Mouse (Mus musculus): ENCODE data around the gene Tmem132d. TPM values are rescaled to one million over a fixed set of nuclear protein-coding genes. Genes with fewer than 3 reads are reported as not detected.

Gene Tmem132d
- polyA plus RNA-seq, 1 experiment from 2014 or later, result 0.19 TPM

DNA sequence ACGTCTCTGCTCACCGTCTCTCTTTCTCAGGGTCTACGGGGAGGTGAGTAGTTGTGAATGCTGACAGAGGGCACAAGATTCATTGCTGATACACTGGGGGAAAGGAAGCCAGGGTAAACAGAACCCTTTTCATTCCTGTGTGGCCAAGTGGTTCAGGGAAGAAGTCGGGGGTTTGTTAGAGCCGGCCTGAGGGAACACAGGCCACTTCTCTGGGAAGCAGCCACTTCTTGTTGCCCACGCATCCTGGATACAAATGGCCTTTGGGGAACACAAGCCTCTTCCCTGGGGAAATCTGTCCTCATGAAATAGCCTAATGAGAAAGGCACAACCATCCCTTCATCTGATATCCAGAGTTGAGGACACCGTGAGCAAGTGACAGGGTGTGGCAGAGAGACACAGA is 96.0 kb downstream of the Tmem132d start:
- H3K36me3 ChIP-seq (ENCODE audit: control insufficient read depth, insufficient read depth, low read length), result no peaks in the 10 kb centered on the region
- WGBS, result 58% methylated on average over 7 of the region's 7 CpGs

DNA sequence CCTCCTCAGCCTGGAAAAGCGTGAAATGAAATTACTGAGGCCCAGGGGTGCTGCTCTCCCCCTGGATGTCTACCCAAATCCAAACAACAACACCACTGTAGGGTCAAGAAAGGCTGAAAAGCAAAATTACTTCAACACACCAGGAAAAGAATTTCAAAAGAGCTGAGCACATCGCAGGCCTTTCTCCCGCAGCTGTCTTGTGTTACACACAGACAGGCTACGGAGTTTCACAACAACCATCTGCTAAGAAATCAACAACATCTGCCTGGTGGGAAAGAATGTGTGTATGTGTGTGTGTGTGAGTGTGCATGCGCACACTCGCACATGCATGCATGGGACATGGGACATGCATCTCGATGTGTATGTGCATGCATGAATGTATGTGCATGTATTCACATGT is 100.1 kb downstream of the Tmem132d start:
- no peak overlapping the region for H3K4me3 ChIP-seq (ENCODE audit: low read depth, low read length)
- no peak overlapping the region for H3K9ac ChIP-seq (replicated peaks; ENCODE audit: low read depth, low read length)
- H3K27me3 ChIP-seq (ENCODE audit: control insufficient read depth, insufficient read depth, low read length), result no peaks in the 10 kb centered on the region
- WGBS, result 80% methylated on average over 7 of the region's 7 CpGs
- ATAC-seq (ENCODE audit: insufficient number of reproducible peaks, insufficient read depth, low FRiP score, low read depth), result no peak
- no peak overlapping the region for H3K27ac ChIP-seq (ENCODE audit: low read length)
- no peaks in the 10 kb centered on the region for H3K4me1 ChIP-seq (ENCODE audit: control insufficient read depth, insufficient read depth, low read length)
- no peaks in the 10 kb centered on the region for H3K9me3 ChIP-seq (ENCODE audit: control insufficient read depth, low read depth, low read length)
- no peak overlapping the region for H3K4me2 ChIP-seq (replicated peaks; ENCODE audit: low read depth, low read length)
- H3K36me3 ChIP-seq (ENCODE audit: control insufficient read depth, insufficient read depth, low read length), result no peaks in the 10 kb centered on the region

More for the DNA sequence above, 96.0 kb downstream of the Tmem132d start:
- ATAC-seq (ENCODE audit: insufficient number of reproducible peaks, insufficient read depth, low FRiP score, low read depth), result no peak
- Histone ChIP-seq H3K27me3 (ENCODE audit: control insufficient read depth, insufficient read depth, low read length) (no peaks in the 10 kb centered on the region), H3K4me1 (ENCODE audit: control insufficient read depth, insufficient read depth, low read length) (no peaks in the 10 kb centered on the region), H3K27ac (ENCODE audit: low read length) (no peak overlapping the region), H3K9ac (replicated peaks; ENCODE audit: low read depth, low read length) (no peak overlapping the region), H3K4me2 (replicated peaks; ENCODE audit: low read depth, low read length) (no peak overlapping the region), H3K9me3 (ENCODE audit: control insufficient read depth, low read depth, low read length) (no peaks in the 10 kb centered on the region), H3K4me3 (ENCODE audit: low read depth, low read length) (no peak overlapping the region)

GRCm38 (mm10) chr5:128330351-128330750 is 102.5 kb downstream of the Tmem132d start:
- no peak overlapping the region for H3K9ac ChIP-seq (replicated peaks; ENCODE audit: low read depth, low read length)
- 85% methylated on average over 8 of the region's 8 CpGs for WGBS
- ATAC-seq (ENCODE audit: insufficient number of reproducible peaks, insufficient read depth, low FRiP score, low read depth), result no peak
- H3K9me3 ChIP-seq (ENCODE audit: control insufficient read depth, low read depth, low read length), result no peaks in the 10 kb centered on the region
- H3K4me1 ChIP-seq (ENCODE audit: control insufficient read depth, insufficient read depth, low read length), result no peaks in the 10 kb centered on the region
- H3K27me3 ChIP-seq (ENCODE audit: control insufficient read depth, insufficient read depth, low read length), result no peaks in the 10 kb centered on the region
- H3K4me3 ChIP-seq (ENCODE audit: low read depth, low read length), result no peak overlapping the region
- H3K27ac ChIP-seq (ENCODE audit: low read length), result no peak overlapping the region
- H3K4me2 ChIP-seq (replicated peaks; ENCODE audit: low read depth, low read length), result no peak overlapping the region
- no peaks in the 10 kb centered on the region for H3K36me3 ChIP-seq (ENCODE audit: control insufficient read depth, insufficient read depth, low read length)

DNA sequence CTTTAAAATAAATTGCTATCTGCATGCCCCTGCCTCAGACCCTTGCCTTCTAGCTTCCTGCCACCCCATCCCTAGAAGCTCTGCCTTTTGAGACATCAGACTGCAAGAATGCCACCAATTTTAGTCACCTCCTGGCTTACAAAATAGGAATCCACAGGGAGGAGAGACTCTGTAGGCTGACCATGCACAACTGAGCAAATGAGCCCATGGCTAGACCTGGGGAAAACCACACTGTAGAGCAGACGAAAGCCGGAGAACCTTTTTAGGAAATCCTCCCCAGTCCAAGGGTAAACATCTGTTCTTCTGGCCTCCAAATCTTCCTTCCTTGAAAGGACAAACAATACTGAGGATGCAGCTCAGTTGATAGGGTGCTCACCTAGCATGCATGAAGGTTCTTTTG is 130.5 kb downstream of the Tmem132d start:
- H3K27me3 ChIP-seq (ENCODE audit: control insufficient read depth, insufficient read depth, low read length), result no peaks in the 10 kb centered on the region
- no peak overlapping the region for H3K4me3 ChIP-seq (ENCODE audit: low read depth, low read length)
- no peak overlapping the region for H3K27ac ChIP-seq (ENCODE audit: low read length)
- no peaks in the 10 kb centered on the region for H3K9me3 ChIP-seq (ENCODE audit: control insufficient read depth, low read depth, low read length)
- no peak overlapping the region for H3K4me2 ChIP-seq (replicated peaks; ENCODE audit: low read depth, low read length)
- no peaks in the 10 kb centered on the region for H3K4me1 ChIP-seq (ENCODE audit: control insufficient read depth, insufficient read depth, low read length)
- no peaks in the 10 kb centered on the region for H3K36me3 ChIP-seq (ENCODE audit: control insufficient read depth, insufficient read depth, low read length)
- H3K9ac ChIP-seq (replicated peaks; ENCODE audit: low read depth, low read length), result no peak overlapping the region
- 64% methylated on average over 2 of the region's 2 CpGs for WGBS
- ATAC-seq (ENCODE audit: insufficient number of reproducible peaks, insufficient read depth, low FRiP score, low read depth), result no peak

DNA sequence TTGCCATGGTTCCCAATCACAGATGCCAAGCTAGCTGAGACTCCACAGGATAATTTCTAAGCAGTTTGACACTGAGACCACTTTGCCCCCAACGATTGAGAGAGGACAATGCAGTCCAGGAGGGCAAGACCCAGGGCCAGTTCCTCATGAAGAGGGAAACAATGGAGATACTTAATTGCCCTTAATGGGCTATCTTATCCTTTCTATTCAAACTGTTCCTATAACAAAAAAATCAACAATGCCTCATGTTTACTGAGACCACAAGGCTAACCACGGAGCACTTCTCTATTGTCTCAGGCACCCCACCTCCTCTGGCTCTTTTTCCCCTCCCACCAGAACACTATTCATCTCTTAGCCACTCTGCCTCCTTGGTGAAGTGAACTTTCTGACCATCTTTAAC is 141.7 kb downstream of the Tmem132d start:
- 47% methylated on average over 2 of the region's 2 CpGs for WGBS
- H3K27ac ChIP-seq (ENCODE audit: low read length), result no peak overlapping the region
- ATAC-seq (ENCODE audit: insufficient number of reproducible peaks, insufficient read depth, low FRiP score, low read depth), result no peak

GRCm38 (mm10) chr5:128273255-128273654 is 159.6 kb downstream of the Tmem132d start:
- no peak for ATAC-seq (ENCODE audit: insufficient number of reproducible peaks, insufficient read depth, low FRiP score, low read depth)
- no peaks in the 10 kb centered on the region for H3K4me1 ChIP-seq (ENCODE audit: control insufficient read depth, insufficient read depth, low read length)
- WGBS, result 68% methylated on average over 6 of the region's 6 CpGs

More for the DNA sequence above, 141.7 kb downstream of the Tmem132d start:
- no peaks in the 10 kb centered on the region for H3K27me3 ChIP-seq (ENCODE audit: control insufficient read depth, insufficient read depth, low read length)
- no peak overlapping the region for H3K9ac ChIP-seq (replicated peaks; ENCODE audit: low read depth, low read length)
- H3K9me3 ChIP-seq (ENCODE audit: control insufficient read depth, low read depth, low read length), result no peaks in the 10 kb centered on the region
- H3K36me3 ChIP-seq (ENCODE audit: control insufficient read depth, insufficient read depth, low read length), result no peaks in the 10 kb centered on the region
- no peak overlapping the region for H3K4me3 ChIP-seq (ENCODE audit: low read depth, low read length)
- H3K4me1 ChIP-seq (ENCODE audit: control insufficient read depth, insufficient read depth, low read length), result no peaks in the 10 kb centered on the region
- no peak overlapping the region for H3K4me2 ChIP-seq (replicated peaks; ENCODE audit: low read depth, low read length)

DNA sequence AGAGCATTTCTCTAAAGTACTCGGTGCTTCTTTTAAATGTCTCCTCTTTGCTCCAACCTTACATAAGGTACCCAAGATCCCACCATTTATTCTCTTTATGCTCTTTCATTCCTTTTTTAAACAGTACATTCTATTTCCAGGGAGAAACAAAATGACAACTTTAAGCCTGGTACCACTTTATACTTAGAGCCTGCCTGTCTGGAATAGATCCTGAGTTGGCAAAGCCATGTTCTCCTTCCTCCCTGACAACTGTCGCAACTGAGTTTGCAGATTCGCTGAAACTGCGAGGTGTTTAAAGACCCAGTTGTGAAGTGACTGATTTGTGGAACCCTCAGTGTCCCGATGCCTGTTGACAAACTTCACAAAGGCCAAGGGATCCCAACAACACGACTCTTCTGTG is 165.5 kb downstream of the Tmem132d start:
- Histone ChIP-seq H3K27me3 (ENCODE audit: control insufficient read depth, insufficient read depth, low read length) (no peaks in the 10 kb centered on the region), H3K9ac (replicated peaks; ENCODE audit: low read depth, low read length) (no peak overlapping the region), H3K27ac (ENCODE audit: low read length) (no peak overlapping the region), H3K9me3 (ENCODE audit: control insufficient read depth, low read depth, low read length) (no peaks in the 10 kb centered on the region), H3K36me3 (ENCODE audit: control insufficient read depth, insufficient read depth, low read length) (no peaks in the 10 kb centered on the region), H3K4me2 (replicated peaks; ENCODE audit: low read depth, low read length) (no peak overlapping the region), H3K4me1 (ENCODE audit: control insufficient read depth, insufficient read depth, low read length) (no peaks in the 10 kb centered on the region), H3K4me3 (ENCODE audit: low read depth, low read length) (no peak overlapping the region)
- 93% methylated on average over 6 of the region's 6 CpGs for WGBS
- no peak for ATAC-seq (ENCODE audit: insufficient number of reproducible peaks, insufficient read depth, low FRiP score, low read depth)

More at GRCm38 (mm10) chr5:128273255-128273654, 159.6 kb downstream of the Tmem132d start:
- no peak overlapping the region for H3K4me2 ChIP-seq (replicated peaks; ENCODE audit: low read depth, low read length)
- H3K27ac ChIP-seq (ENCODE audit: low read length), result no peak overlapping the region
- H3K27me3 ChIP-seq (ENCODE audit: control insufficient read depth, insufficient read depth, low read length), result no peaks in the 10 kb centered on the region
- H3K9ac ChIP-seq (replicated peaks; ENCODE audit: low read depth, low read length), result no peak overlapping the region
- no peaks in the 10 kb centered on the region for H3K9me3 ChIP-seq (ENCODE audit: control insufficient read depth, low read depth, low read length)
- H3K4me3 ChIP-seq (ENCODE audit: low read depth, low read length), result no peak overlapping the region
- no peaks in the 10 kb centered on the region for H3K36me3 ChIP-seq (ENCODE audit: control insufficient read depth, insufficient read depth, low read length)

DNA sequence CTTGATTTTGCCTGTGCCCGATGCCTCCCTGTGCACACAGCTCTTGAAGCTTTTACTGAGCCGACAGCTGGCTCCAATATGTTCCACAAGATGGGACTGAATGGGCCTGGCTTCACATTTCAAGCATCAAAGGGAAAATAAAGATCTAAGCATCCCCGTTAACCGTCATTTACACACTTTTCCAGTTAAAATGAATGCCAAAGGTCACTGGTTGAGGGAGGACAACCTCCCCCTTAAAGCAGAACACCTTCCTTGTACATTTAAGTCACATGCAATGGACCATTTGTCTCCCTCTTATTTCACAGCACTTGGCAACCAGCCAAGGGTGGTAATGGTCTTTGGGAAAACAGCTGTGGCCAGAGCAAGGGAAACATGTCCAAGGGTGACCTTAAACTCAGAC is 188.7 kb downstream of the Tmem132d start:
- no peak for ATAC-seq (ENCODE audit: insufficient number of reproducible peaks, insufficient read depth, low FRiP score, low read depth)
- Histone ChIP-seq H3K4me2 (replicated peaks; ENCODE audit: low read depth, low read length) (no peak overlapping the region), H3K27ac (ENCODE audit: low read length) (no peak overlapping the region), H3K36me3 (ENCODE audit: control insufficient read depth, insufficient read depth, low read length) (no peaks in the 10 kb centered on the region), H3K27me3 (ENCODE audit: control insufficient read depth, insufficient read depth, low read length) (no peaks in the 10 kb centered on the region), H3K9me3 (ENCODE audit: control insufficient read depth, low read depth, low read length) (no peaks in the 10 kb centered on the region), H3K9ac (replicated peaks; ENCODE audit: low read depth, low read length) (no peak overlapping the region), H3K4me1 (ENCODE audit: control insufficient read depth, insufficient read depth, low read length) (no peaks in the 10 kb centered on the region), H3K4me3 (ENCODE audit: low read depth, low read length) (no peak overlapping the region)
- 48% methylated on average over 4 of the region's 4 CpGs for WGBS

- no peaks in the 10 kb centered on the region for H3K9me3 ChIP-seq (ENCODE audit: control insufficient read depth, low read depth, low read length)
- H3K4me2 ChIP-seq (replicated peaks; ENCODE audit: low read depth, low read length), result no peak overlapping the region
- 63% methylated on average over 9 of the region's 9 CpGs for WGBS
- H3K36me3 ChIP-seq (ENCODE audit: control insufficient read depth, insufficient read depth, low read length), result no peaks in the 10 kb centered on the region
- no peaks in the 10 kb centered on the region for H3K4me1 ChIP-seq (ENCODE audit: control insufficient read depth, insufficient read depth, low read length)
- H3K27me3 ChIP-seq (ENCODE audit: control insufficient read depth, insufficient read depth, low read length), result no peaks in the 10 kb centered on the region
- H3K9ac ChIP-seq (replicated peaks; ENCODE audit: low read depth, low read length), result no peak overlapping the region
- H3K4me3 ChIP-seq (ENCODE audit: low read depth, low read length), result no peak overlapping the region
- no peak for ATAC-seq (ENCODE audit: insufficient number of reproducible peaks, insufficient read depth, low FRiP score, low read depth)
- H3K27ac ChIP-seq (ENCODE audit: low read length), result no peak overlapping the region
Measured at GRCm38 (mm10) chr5:128236638-128237335, 196.1 kb downstream of the Tmem132d start.
